Mouse (Mus musculus) forebrain, postnatal 0 days (tissue): Measurements from ENCODE around the gene Pex7. TPM values are rescaled to one million over a fixed set of nuclear protein-coding genes. Genes with fewer than 3 reads are reported as not detected.

Experiments
- ATAC-seq: fragments of 200-750 bp; cut with Nextera tagmentation; 2 replicates; pipeline ENCODE4 v1.8.0; 2017; ENCODE audit warnings: mild to moderate bottlenecking, moderate library complexity
- DNase-seq: peaks from one replicate; pipeline ENCODE4 v3.0.0-alpha.2; 2015
- H3K27ac ChIP-seq: fragments of 300-500 bp; sonication (generic); 2 replicates; pipeline ENCODE4 v1.5.1; 2014; ENCODE audit warnings: low read depth, mild to moderate bottlenecking, antibody characterized with exemption, low read length, moderate library complexity, mixed read lengths
- H3K27me3 ChIP-seq: fragments of 300-500 bp; sonication (generic); 2 replicates; pipeline ENCODE4 v1.6.1; 2014; ENCODE audit warnings: mild to moderate bottlenecking, low read length, mixed read lengths; ENCODE audit not compliant: insufficient read depth
- H3K36me3 ChIP-seq: fragments of 300-500 bp; sonication (generic); 2 replicates; pipeline ENCODE4 v1.6.1; 2014; ENCODE audit warnings: mild to moderate bottlenecking, moderate library complexity; ENCODE audit not compliant: insufficient read depth
- H3K4me1 ChIP-seq: fragments of 300-500 bp; sonication (generic); 2 replicates; pipeline ENCODE4 v1.6.1; 2014; ENCODE audit warnings: antibody characterized with exemption; ENCODE audit not compliant: insufficient read depth
- H3K4me2 ChIP-seq: fragments of 300-500 bp; sonication (generic); 2 replicates; pipeline ENCODE4 v1.6.1; 2014; ENCODE audit warnings: low read depth, mild to moderate bottlenecking, moderate library complexity
- H3K4me3 ChIP-seq: fragments of 300-500 bp; sonication (generic); 2 replicates; pipeline ENCODE4 v1.5.1; 2014; ENCODE audit warnings: low read depth, low read length, mixed read lengths
- H3K9ac ChIP-seq: fragments of 300-500 bp; sonication (generic); 2 replicates; pipeline ENCODE4 v1.6.1; 2014; ENCODE audit warnings: mild to moderate bottlenecking
- H3K9me3 ChIP-seq: fragments of 300-500 bp; sonication (generic); 2 replicates; pipeline ENCODE4 v1.6.1; 2016; ENCODE audit warnings: low read length
- CTCF ChIP-seq: sonication (generic); IDR thresholded peaks from 2 replicates; pipeline ENCODE4 v1.5.1; 2016; ENCODE audit warnings: antibody characterized with exemption, control low read depth, low read depth
- WGBS: fragments of 180-500 bp; shearing (Covaris S2); extraction: QIAGEN DNeasy Blood & Tissue Kit; methylation state at CpG from one replicate; pipeline ENCODE4 v1.1.7; 2014; 5-methylcytosine and 5-hydroxymethylcytosine counted together
- polyA plus RNA-seq: library from polyadenylated mRNA; unstranded; fragments of >200 nt; fragmentation: Nextera tagmentation; extraction: Ambion mirVana; gene quantifications from 2 replicates; pipeline ENCODE4 v1.2.1, GENCODE M21; 2015
- total RNA-seq: library from RNA; depleted of rRNA; stranded (reverse); fragments of >200 nt; gene quantifications from 2 replicates; pipeline ENCODE4 v1.2.3, GENCODE M21; 2014

The Pex7 gene
- total and polyA plus RNA-seq, 2 experiments from 2014 or later, result 31.2 to 38.2 TPM

- Histone ChIP-seq H3K4me1 (no peaks in the 10 kb centered on the region), H3K9ac (no peak overlapping the region), H3K4me3 (no peak overlapping the region), H3K27ac (no peak overlapping the region), H3K27me3 (no peaks in the 10 kb centered on the region), H3K36me3 (no peaks in the 10 kb centered on the region), H3K4me2 (no peak overlapping the region), H3K9me3 (no peaks in the 10 kb centered on the region)
- no peak for TF ChIP-seq CTCF
- ATAC-seq, result no peak
- 94% methylated on average over 5 of the region's 5 CpGs for WGBS
- no peak for DNase-seq
Observed at GRCm38 (mm10) chr10:19947901-19948300, 40.4 kb upstream of the Pex7 start.

- no peaks in the 10 kb centered on the region for H3K36me3 ChIP-seq
- 90% methylated on average over 10 of the region's 10 CpGs for WGBS
Observed at GRCm38 (mm10) chr10:19947441-19947840, 40.0 kb upstream of the Pex7 start.

DNA sequence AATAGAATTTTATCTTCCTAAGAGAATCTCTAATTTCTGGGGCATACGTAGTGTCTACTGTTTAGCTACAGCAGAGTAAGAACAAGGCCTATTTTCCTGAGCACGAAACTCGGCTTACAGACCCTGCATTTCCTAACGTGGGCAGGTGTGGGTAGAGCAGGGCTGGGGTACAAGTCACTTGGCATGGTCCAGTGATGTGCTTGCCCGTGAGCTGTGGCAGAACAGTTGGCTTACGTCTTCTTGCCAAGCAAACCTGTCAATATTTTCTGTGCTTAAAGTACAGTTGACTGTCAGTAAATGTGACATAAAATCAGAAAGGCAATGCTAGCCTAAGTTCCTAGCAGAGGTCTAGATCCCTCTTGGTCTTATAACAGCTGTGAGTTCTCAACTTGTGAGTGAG is 39.2 kb upstream of the Pex7 start:
- Histone ChIP-seq H3K9me3 (no peaks in the 10 kb centered on the region), H3K4me3 (no peak overlapping the region), H3K4me1 (no peaks in the 10 kb centered on the region), H3K36me3 (no peaks in the 10 kb centered on the region), H3K4me2 (no peak overlapping the region), H3K27ac (no peak overlapping the region), H3K27me3 (no peaks in the 10 kb centered on the region), H3K9ac (no peak overlapping the region)
- no peak for ATAC-seq
- 75% methylated on average over 6 of the region's 6 CpGs for WGBS
- no peak for TF ChIP-seq CTCF
- no peak for DNase-seq

More at GRCm38 (mm10) chr10:19947441-19947840, 40.0 kb upstream of the Pex7 start:
- H3K9me3 ChIP-seq, result no peaks in the 10 kb centered on the region
- ATAC-seq (no peak), DNase-seq (no peak)
- H3K4me2 ChIP-seq, result no peak overlapping the region
- no peak for TF ChIP-seq CTCF
- H3K4me1 ChIP-seq, result no peaks in the 10 kb centered on the region
- H3K27ac ChIP-seq, result no peak overlapping the region
- H3K4me3 ChIP-seq, result no peak overlapping the region
- H3K27me3 ChIP-seq, result no peaks in the 10 kb centered on the region
- H3K9ac ChIP-seq, result no peak overlapping the region

- no peak for ATAC-seq
- Histone ChIP-seq H3K4me2 (no peak overlapping the region), H3K27ac (no peak overlapping the region), H3K4me1 (no peaks in the 10 kb centered on the region), H3K36me3 (no peaks in the 10 kb centered on the region), H3K27me3 (no peaks in the 10 kb centered on the region), H3K4me3 (no peak overlapping the region), H3K9ac (no peak overlapping the region), H3K9me3 (no peaks in the 10 kb centered on the region)
- TF ChIP-seq CTCF, result no peak
- DNase-seq, result no peak
- 74% methylated on average over 7 of the region's 7 CpGs for WGBS
Observed at GRCm38 (mm10) chr10:19945651-19946050, 38.2 kb upstream of the Pex7 start.

GRCm38 (mm10) chr10:19942621-19943020 is 35.1 kb upstream of the Pex7 start:
- H3K36me3 ChIP-seq, result no peaks in the 10 kb centered on the region
- no peaks in the 10 kb centered on the region for H3K4me1 ChIP-seq
- no peak overlapping the region for H3K4me2 ChIP-seq
- no peak for TF ChIP-seq CTCF
- H3K27me3 ChIP-seq, result no peaks in the 10 kb centered on the region
- no peak for DNase-seq
- 91% methylated on average over 3 of the region's 3 CpGs for WGBS
- H3K9me3 ChIP-seq, result no peaks in the 10 kb centered on the region
- H3K4me3 ChIP-seq, result no peak overlapping the region
- H3K27ac ChIP-seq, result no peak overlapping the region
- ATAC-seq, result no peak
- no peak overlapping the region for H3K9ac ChIP-seq

DNA sequence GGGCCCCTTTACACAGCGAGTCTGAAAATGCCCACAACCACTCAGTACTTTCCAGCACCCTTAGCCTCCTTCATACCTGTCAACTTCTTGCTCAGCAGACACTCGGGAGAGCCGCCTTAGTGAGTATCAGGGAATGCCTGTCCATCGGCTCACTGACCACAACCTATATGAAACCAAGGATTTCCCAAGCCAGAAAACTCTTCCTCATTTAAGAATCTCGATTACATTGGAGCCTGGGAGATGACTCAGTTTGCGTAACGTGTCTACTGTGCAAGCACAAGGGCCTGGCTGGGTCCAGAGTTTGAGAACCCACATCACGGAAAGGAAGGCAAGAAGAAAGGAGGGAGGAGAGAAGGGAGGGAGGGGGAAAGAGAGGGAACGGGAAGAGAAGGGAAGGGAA is 34.4 kb upstream of the Pex7 start:
- Histone ChIP-seq H3K36me3 (no peaks in the 10 kb centered on the region), H3K4me1 (no peaks in the 10 kb centered on the region), H3K9me3 (no peaks in the 10 kb centered on the region), H3K27me3 (no peaks in the 10 kb centered on the region), H3K4me3 (no peak overlapping the region), H3K27ac (no peak overlapping the region), H3K9ac (no peak overlapping the region), H3K4me2 (no peak overlapping the region)
- WGBS, result 88% methylated on average over 9 of the region's 9 CpGs
- TF ChIP-seq CTCF, result no peak
- ATAC-seq (no peak), DNase-seq (no peak)

- Histone ChIP-seq H3K4me2 (no peak overlapping the region), H3K9me3 (no peaks in the 10 kb centered on the region), H3K27ac (no peak overlapping the region), H3K4me3 (no peak overlapping the region), H3K4me1 (no peaks in the 10 kb centered on the region), H3K27me3 (no peaks in the 10 kb centered on the region; the same call in 1 of the 2 replicates), H3K9ac (no peak overlapping the region), H3K36me3 (no peaks in the 10 kb centered on the region)
- TF ChIP-seq CTCF, result no peak
- ATAC-seq (no peak), DNase-seq (no peak)
- WGBS, result 69% methylated on average over 6 of the region's 6 CpGs
Observed at GRCm38 (mm10) chr10:19941063-19941462, 33.6 kb upstream of the Pex7 start.

- DNase-seq, result no peak
Observed at GRCm38 (mm10) chr10:19940626-19941025, 33.1 kb upstream of the Pex7 start.

More at GRCm38 (mm10) chr10:19940626-19941025, 33.1 kb upstream of the Pex7 start:
- Histone ChIP-seq H3K36me3 (no peaks in the 10 kb centered on the region), H3K4me1 (no peaks in the 10 kb centered on the region), H3K4me3 (no peak overlapping the region), H3K9me3 (no peaks in the 10 kb centered on the region), H3K9ac (no peak overlapping the region), H3K4me2 (no peak overlapping the region), H3K27ac (no peak overlapping the region), H3K27me3 (no peaks in the 10 kb centered on the region; the same call in none of the 2 replicates)
- WGBS, result 90% methylated on average over 8 of the region's 8 CpGs
- no peak for TF ChIP-seq CTCF
- ATAC-seq, result no peak
